Mouse (Mus musculus) right cerebral cortex, postnatal 36 days (tissue): ENCODE data around the gene Ces2c.
"Not testable (repeated sequence)": the region's sequence is repeated elsewhere in the genome, so short reads cannot be mapped to it uniquely, and the experiment has no call there.

Source experiments
- DNase-seq, 2 experiments: peaks; one replicate each; pipeline ENCODE4 v3.0.0; 2022; ENCODE audit warnings: low spot score in 2 of 2, mixed read lengths in 1 of 2

The Ces2c gene

DNA sequence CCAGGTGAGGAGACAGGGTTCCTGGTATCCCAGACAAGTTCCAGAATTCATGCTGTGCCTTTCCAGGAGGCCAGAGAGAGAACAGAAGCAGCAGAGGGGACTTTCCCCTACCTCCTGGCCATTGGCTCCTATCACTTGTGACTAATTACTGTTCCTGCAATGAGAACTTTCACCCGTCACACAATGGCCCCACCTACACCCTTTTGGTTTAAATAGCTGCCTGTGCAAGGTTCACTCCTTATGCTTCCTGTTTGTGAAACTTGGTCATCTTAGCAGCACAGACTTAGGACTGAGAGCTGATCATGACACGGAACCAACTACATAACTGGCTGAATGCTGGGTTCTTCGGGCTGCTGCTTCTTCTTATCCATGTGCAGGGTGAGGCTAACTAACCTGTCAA, at the start of gene Ces2c:
Gene Ces2c (plus strand): TSS at position 238 of the 400 bp plus-strand sequence.
- no peak for DNase-seq

GRCm38 (mm10) chr8:104799385-104799784, 47.5 kb upstream of the Ces2c start:
- no peak for DNase-seq

- DNase-seq, result no peak
Observed at GRCm38 (mm10) chr8:104806127-104806526, 40.7 kb upstream of the Ces2c start.

DNA sequence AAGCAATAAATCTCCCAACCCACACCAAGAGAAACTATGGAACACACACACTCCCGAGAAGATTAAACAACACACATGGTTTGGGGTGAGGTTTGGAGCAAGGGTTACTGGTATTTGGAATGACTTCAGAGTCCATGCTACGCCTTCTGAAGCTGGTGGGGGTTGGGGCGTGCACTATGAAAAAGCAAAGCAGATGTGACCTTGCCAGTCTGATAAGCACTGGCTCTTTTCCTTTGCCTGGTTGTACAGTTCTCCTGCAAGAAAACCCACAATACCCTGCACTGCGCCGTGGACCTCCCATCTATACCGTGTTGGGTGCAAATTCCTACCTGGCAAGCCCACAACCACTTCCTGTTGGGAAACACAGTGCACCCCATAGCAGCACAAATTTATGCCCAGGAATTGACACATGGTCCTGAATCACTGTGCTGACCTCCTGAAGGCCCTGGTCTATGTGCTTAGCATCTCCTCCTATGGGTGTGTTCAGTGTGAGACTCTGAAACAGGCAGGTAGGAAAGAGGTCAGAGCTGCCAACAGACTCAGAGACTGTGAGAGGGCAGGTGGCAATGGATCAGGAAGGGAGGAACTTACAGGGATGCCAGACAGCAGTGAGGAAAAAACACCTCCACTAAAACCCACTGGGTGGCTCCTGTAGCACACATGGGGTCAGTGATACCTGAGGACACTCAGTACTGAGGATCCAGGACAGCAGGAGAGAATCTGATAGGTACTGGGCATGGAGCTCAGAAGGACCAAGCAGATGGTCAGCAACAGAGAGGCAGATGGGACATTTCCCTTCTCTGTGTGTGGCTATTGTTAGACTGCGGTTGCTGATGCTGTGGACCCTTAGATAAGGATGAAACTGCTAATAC, 38.1 kb upstream of the Ces2c start:
- no peak for DNase-seq

DNA sequence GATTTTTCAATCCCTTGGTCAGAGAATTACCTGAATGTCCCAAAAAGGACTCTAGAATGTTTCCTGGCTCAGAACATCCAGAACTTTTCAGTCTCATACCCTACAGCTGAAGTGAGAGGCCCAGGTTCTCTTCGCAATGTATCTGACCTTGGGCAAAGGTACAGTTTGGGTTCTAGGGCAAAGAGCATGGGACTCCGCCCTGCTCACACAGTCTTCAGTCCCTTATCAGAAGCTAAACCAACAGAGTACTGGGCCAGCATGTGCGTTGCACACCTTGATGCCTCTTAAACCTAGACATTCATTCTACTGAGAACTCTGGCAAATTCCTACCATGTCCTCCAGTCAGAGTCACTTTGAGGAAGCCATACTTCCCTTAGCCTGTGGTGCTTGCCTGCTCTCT, 37.4 kb upstream of the Ces2c start:
- no peak for DNase-seq

GRCm38 (mm10) chr8:104826912-104827311, 20.0 kb upstream of the Ces2c start:
- no peak for DNase-seq

DNA sequence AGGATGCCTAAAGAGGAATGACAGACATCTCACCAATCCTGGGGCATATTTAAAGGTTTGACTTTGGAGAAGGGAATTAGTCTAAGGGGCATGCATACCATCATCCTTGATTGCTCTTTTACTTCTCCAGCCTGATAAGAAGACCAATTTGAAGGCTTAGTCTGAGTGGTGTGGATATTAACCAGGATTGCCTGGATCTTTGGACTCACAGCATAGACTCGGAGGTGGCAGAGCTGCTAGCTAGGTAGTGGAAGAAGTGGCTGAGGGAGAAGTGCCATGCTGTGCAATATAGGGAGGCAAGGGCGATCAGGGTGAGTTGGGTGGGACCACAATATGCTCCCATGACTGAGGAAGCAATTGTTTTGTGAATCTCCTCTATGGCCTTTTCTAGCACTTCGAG, 18.6 kb upstream of the Ces2c start:
- no peak for DNase-seq

DNA sequence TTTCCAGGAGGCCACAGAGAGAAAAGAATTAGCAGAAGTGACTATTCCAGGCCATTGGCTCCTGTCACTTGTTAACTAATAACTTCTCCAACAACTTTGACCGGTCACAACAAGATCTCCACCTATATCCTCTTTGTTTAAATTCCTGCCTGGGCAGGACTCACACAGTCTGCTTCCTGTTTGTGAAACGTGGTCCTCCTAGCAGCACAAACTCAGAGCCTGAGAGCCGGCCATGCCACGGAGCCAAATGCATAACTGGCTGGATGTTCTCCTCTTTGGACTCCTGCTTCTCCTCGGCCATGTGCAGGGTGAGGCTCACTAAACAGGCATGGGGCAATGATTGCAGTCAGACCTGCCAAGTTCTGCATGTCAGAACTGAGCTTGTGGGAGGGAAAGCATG, 15.4 kb upstream of the Ces2c start, which contains the start of gene Ces2b:
Gene Ces2b (plus strand): TSS at position 133 of the 400 bp plus-strand sequence.
- no peak for DNase-seq

DNA sequence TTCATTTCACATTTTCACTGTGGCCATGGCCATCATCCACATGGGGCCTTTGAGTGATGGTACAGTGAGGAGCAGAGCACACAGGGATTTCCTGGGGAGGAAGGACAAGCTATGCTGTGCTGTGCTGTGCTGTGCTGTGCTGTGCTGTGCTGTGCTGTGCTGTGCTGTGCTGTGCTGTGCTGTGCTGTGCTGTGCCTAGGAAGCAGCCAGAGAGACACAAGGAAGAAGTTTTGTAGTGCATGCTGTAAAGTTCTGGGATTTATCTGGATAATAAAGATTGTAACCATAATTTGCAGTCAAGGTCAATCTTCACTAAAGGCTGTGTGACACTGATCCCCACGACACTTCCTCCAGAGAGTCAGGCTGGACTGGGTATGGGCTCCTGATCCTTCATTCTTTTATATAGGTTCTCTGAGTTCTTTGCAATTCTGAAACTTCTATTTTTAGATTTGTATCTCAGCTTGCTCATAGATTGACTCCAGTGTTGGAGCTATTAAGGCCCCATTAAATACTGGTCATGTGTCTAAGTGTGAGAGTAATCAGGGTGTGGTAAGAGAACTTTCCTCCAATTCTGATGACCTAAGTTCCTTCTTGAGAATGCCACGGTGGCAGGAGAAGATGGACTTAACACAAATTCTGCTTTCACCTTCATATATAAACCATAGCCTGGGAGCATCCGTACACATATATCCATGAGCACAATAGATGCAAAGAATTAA, 5.3 kb upstream of the Ces2c start:
- no peak for DNase-seq

GRCm38 (mm10) chr8:104847741-104848462, 1.0 kb downstream of the Ces2c start:
- DNase-seq, result no peak

GRCm38 (mm10) chr8:104866844-104867531, 20.1 kb downstream of the Ces2c start:
- DNase-seq, result not testable (repeated sequence)

- DNase-seq, result not testable (repeated sequence)
Observed at GRCm38 (mm10) chr8:104868876-104869275, 22.0 kb downstream of the Ces2c start.

- DNase-seq, result not testable (repeated sequence)
Observed at GRCm38 (mm10) chr8:104886223-104886926, 39.5 kb downstream of the Ces2c start.

DNA sequence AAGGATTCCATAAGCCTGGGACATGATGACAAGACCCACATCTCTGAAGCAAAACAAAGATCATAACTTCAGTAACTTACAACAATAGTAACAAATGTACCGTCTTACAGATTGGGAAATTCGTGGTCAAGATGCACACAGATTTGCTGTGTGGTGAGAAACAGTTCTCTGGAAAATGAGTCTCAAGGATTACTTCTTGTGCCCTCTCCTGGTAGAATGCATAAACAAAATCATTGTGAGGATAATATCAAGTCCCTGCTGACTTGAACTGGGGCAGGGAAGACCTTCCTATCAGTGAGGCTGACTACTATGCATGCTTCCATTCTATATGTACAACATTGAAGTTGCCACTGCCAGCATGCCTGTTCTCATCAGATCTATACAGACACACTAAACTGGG, 54.9 kb downstream of the Ces2c start:
- no peak for DNase-seq
